In the genomic region with DNA sequence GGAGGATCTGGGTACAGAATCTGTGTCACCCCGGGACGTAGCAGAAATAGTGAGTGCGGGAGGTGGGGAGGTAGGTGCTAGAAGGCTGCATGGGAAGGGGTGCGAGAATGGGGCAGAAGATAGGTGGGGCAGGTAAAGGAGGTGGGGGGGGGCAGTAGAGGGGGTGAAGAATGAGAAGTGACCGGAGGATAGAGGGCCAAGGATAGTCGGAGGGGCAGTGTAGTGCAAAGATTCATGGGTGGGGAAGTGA, we compare ENCODE assay signal across 8 mouse cellular contexts. TPM values are rescaled to one million over a fixed set of nuclear protein-coding genes. Genes with fewer than 3 reads are reported as not detected.
DNase-seq lines count a peak whose midpoint lies in the region; ATAC-seq and TF ChIP-seq lines count a peak whose summit lies in the region.

No protein-coding gene starts in this region.

- peak; percentile 37 for ATAC-seq in forebrain, embryonic 12.5 days (ENCODE audit: low FRiP score)
- ATAC-seq in liver, embryonic 13.5 days (ENCODE audit: low read depth), result peak; percentile 5; the same call in 1 of the 2 replicates

- H3K4me3 ChIP-seq in heart, embryonic 10.5 days, result peak overlapping the region; percentile 74
- peak overlapping the region; percentile 78 for H3K4me3 ChIP-seq in C2C12 (ENCODE audit: insufficient read depth, poor library complexity, severe bottlenecking)
- peak overlapping the region; percentile 59 for H3K4me3 ChIP-seq in forebrain, embryonic 12.5 days (replicated peaks)
- H3K4me3 ChIP-seq in liver, embryonic 13.5 days (replicated peaks), result peak overlapping the region; percentile 61

- DNase-seq in heart, embryonic 10.5 days (ENCODE audit: low spot score), result peak; percentile 73
- no peak for DNase-seq in heart, adult 8-10 months (ENCODE audit: low spot score)
- DNase-seq in liver, embryonic 13.5 days, result no peak
- DNase-seq in urinary bladder, adult 18-20 months (ENCODE audit: low spot score in 2 of 2), result no peak
- no peak for DNase-seq in frontal cortex, postnatal 36 days (ENCODE audit: low spot score in 2 of 2)
- no peak for DNase-seq in urinary bladder, postnatal 10 days (ENCODE audit: low spot score)

- WGBS in heart, embryonic 10.5 days, result 4% methylated on average over 6 of the region's 6 CpGs
- 2% methylated on average over 6 of the region's 6 CpGs for WGBS in forebrain, embryonic 12.5 days
- WGBS in liver, embryonic 13.5 days (ENCODE audit: insufficient replicate concordance), result 7% methylated on average over 6 of the region's 6 CpGs

- no peaks in the 10 kb centered on the region for H3K27me3 ChIP-seq in heart, embryonic 10.5 days (ENCODE audit: insufficient read depth, poor library complexity, severe bottlenecking)
- H3K27me3 ChIP-seq in C2C12 (ENCODE audit: control insufficient read depth, insufficient read depth, insufficient read length), result no peaks in the 10 kb centered on the region
- H3K27me3 ChIP-seq in forebrain, embryonic 12.5 days, result peaks cover 4% of the 10 kb centered on the region; the same call in 1 of the 2 replicates
- H3K27me3 ChIP-seq in liver, embryonic 13.5 days, result peaks cover 13% of the 10 kb centered on the region

- peaks cover 19% of the 10 kb centered on the region for H3K79me2 ChIP-seq in C2C12 (ENCODE audit: control insufficient read depth, insufficient read depth)

- H3K4me1 ChIP-seq in heart, embryonic 10.5 days, result peaks cover 32% of the 10 kb centered on the region
- H3K4me1 ChIP-seq in forebrain, embryonic 12.5 days, result peaks cover 25% of the 10 kb centered on the region
- peaks cover 34% of the 10 kb centered on the region for H3K4me1 ChIP-seq in liver, embryonic 13.5 days (replicated peaks)

- peak overlapping the region; percentile 73 for H3K9ac ChIP-seq in forebrain, embryonic 12.5 days
- H3K9ac ChIP-seq in liver, embryonic 13.5 days, result peak overlapping the region; percentile 69

- H3K9me3 ChIP-seq in heart, embryonic 10.5 days, result no peaks in the 10 kb centered on the region
- H3K9me3 ChIP-seq in forebrain, embryonic 12.5 days, result 0 out of 2 replicates have a peak, but pooled peaks cover 4% of the 10 kb centered on the region
- H3K9me3 ChIP-seq in liver, embryonic 13.5 days (replicated peaks), result no peaks in the 10 kb centered on the region

- H3K4me2 ChIP-seq in forebrain, embryonic 12.5 days, result peak overlapping the region; percentile 82
- H3K4me2 ChIP-seq in liver, embryonic 13.5 days, result peak overlapping the region; percentile 73

- H3ac ChIP-seq in C2C12 (ENCODE audit: control insufficient read depth, insufficient read length, low read depth), result peak overlapping the region; percentile 77

- peak overlapping the region; percentile 95 for H3K27ac ChIP-seq in heart, embryonic 10.5 days
- H3K27ac ChIP-seq in forebrain, embryonic 12.5 days, result no peak overlapping the region
- H3K27ac ChIP-seq in liver, embryonic 13.5 days, result 0 out of 2 replicates have a peak overlapping the region, but pooled peaks have one; percentile 12

- no peak for TF ChIP-seq CTCF in C2C12 (IDR thresholded peaks at IDR 0.05; ENCODE audit: control insufficient read depth, insufficient read depth, insufficient read length)

- H3K36me3 ChIP-seq in heart, embryonic 10.5 days, result peaks cover 4% of the 10 kb centered on the region
- peaks cover 20% of the 10 kb centered on the region for H3K36me3 ChIP-seq in C2C12 (ENCODE audit: control insufficient read depth, insufficient read depth)
- no peaks in the 10 kb centered on the region for H3K36me3 ChIP-seq in forebrain, embryonic 12.5 days (replicated peaks)
- H3K36me3 ChIP-seq in liver, embryonic 13.5 days, result no peaks in the 10 kb centered on the region

- peaks cover 8% of the 10 kb centered on the region for H3K79me3 ChIP-seq in C2C12 (ENCODE audit: low read depth)

TF ChIP-seq in C2C12, 6 proteins besides CTCF, POLR2A, EP300 and RAD21:
- TF ChIP-seq MAX (IDR thresholded peaks at IDR 0.05) (no peak), MYOG (IDR thresholded peaks at IDR 0.05; ENCODE audit: control insufficient read depth, extremely low read depth, insufficient read length) (no peak), FOSL1 (IDR thresholded peaks at IDR 0.05; ENCODE audit: insufficient read depth, low read length, poor library complexity, severe bottlenecking) (no peak), MYOD1 (IDR thresholded peaks at IDR 0.05; ENCODE audit: control insufficient read depth, insufficient read length, low read depth) (no peak), CEBPB (IDR thresholded peaks at IDR 0.05; ENCODE audit: low read depth) (no peak), USF1 (IDR thresholded peaks at IDR 0.05; ENCODE audit: low read depth) (no peak)

RNA-seq across cellular contexts. Expression of a gene that starts 0.7 kb away (rescaled TPM):
- 86.9 and 103 TPM in 2 replicates for polyA plus RNA-seq in heart, embryonic 10.5 days (2016; fragmentation: Nextera tagmentation; extraction: Ambion mirVana)
- total RNA-seq in heart, adult 8-10 months (2022), result 10 to 100 TPM; 10.1 to 18.8 (median 14.9) TPM
- polyA plus RNA-seq in C2C12 (2012; fragmentation: generic; extraction: Trizol), result 86.5 TPM
- 51.3 and 59.9 TPM in 2 replicates for polyA plus RNA-seq in forebrain, embryonic 12.5 days (2016; fragmentation: Nextera tagmentation; extraction: Ambion mirVana)
- 20.9 and 23.5 TPM in 2 replicates for polyA plus RNA-seq in liver, embryonic 13.5 days (2015; fragmentation: Nextera tagmentation; extraction: Ambion mirVana)

RNA-seq across cellular contexts. Expression of a gene that starts 17.9 kb away (rescaled TPM):
- polyA plus RNA-seq in heart, embryonic 10.5 days (2016; fragmentation: Nextera tagmentation; extraction: Ambion mirVana), result not detected in 2 replicates
- total RNA-seq in heart, adult 8-10 months (2022), result not detected
- not detected for polyA plus RNA-seq in C2C12 (2012; fragmentation: generic; extraction: Trizol)
- polyA plus RNA-seq in forebrain, embryonic 12.5 days (2016; fragmentation: Nextera tagmentation; extraction: Ambion mirVana), result not detected in 2 replicates
- polyA plus RNA-seq in liver, embryonic 13.5 days (2015; fragmentation: Nextera tagmentation; extraction: Ambion mirVana), result not detected in 2 replicates

RNA-seq across cellular contexts. Expression of a gene that starts 18.5 kb away (rescaled TPM):
- not detected in 2 replicates for polyA plus RNA-seq in heart, embryonic 10.5 days (2016; fragmentation: Nextera tagmentation; extraction: Ambion mirVana)
- not detected for total RNA-seq in heart, adult 8-10 months (2022)
- polyA plus RNA-seq in C2C12 (2012; fragmentation: generic; extraction: Trizol), result not detected
- not detected in 2 replicates for polyA plus RNA-seq in forebrain, embryonic 12.5 days (2016; fragmentation: Nextera tagmentation; extraction: Ambion mirVana)
- not detected in 2 replicates for polyA plus RNA-seq in liver, embryonic 13.5 days (2015; fragmentation: Nextera tagmentation; extraction: Ambion mirVana)

RNA-seq across cellular contexts. Expression of a gene that starts 30.0 kb away (rescaled TPM):
- polyA plus RNA-seq in heart, embryonic 10.5 days (2016; fragmentation: Nextera tagmentation; extraction: Ambion mirVana), result not detected in 2 replicates
- under 1 TPM in 1 of 4 experiments, not detected in 3; 0.28 TPM for total RNA-seq in heart, adult 8-10 months (2022)
- polyA plus RNA-seq in C2C12 (2012; fragmentation: generic; extraction: Trizol), result not detected
- not detected in 2 replicates for polyA plus RNA-seq in forebrain, embryonic 12.5 days (2016; fragmentation: Nextera tagmentation; extraction: Ambion mirVana)
- not detected in 2 replicates for polyA plus RNA-seq in liver, embryonic 13.5 days (2015; fragmentation: Nextera tagmentation; extraction: Ambion mirVana)

RNA-seq across cellular contexts. Expression of a gene that starts 30.0 kb away (rescaled TPM):
- not detected in 2 replicates for polyA plus RNA-seq in heart, embryonic 10.5 days (2016; fragmentation: Nextera tagmentation; extraction: Ambion mirVana)
- total RNA-seq in heart, adult 8-10 months (2022), result not detected
- polyA plus RNA-seq in C2C12 (2012; fragmentation: generic; extraction: Trizol), result not detected
- polyA plus RNA-seq in forebrain, embryonic 12.5 days (2016; fragmentation: Nextera tagmentation; extraction: Ambion mirVana), result not detected in 2 replicates
- not detected in 2 replicates for polyA plus RNA-seq in liver, embryonic 13.5 days (2015; fragmentation: Nextera tagmentation; extraction: Ambion mirVana)
